ENCODE assay signal across 18 mouse cellular contexts in the genomic region with DNA sequence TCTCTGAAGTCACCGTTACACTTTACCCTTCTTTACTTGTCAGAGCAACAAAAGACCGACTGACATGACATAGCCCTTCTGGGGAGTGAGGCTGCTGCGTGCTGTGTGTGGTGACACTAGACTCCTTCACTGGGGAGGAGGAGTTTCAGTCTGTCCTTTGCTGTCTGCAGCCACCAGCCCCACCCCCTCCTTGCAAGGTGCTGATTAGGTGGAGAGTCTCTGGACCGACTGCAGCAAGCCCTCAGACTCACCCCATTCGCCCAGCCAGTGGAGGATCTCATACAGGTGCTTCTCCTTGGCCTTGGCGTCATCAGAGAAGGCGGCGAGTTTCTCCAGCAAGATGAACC. TPM values are rescaled to one million over a fixed set of nuclear protein-coding genes. Genes with fewer than 3 reads are reported as not detected.
A peak's percentile ranks its signal among the peaks of the same experiment; 100 is the strongest.
DNase-seq lines count a peak whose midpoint lies in the region; ATAC-seq and TF ChIP-seq lines count a peak whose summit lies in the region.
"Had no signal": no experiment of that assay in that cellular context is flagged by ENCODE, and none has a peak within 500 bp of the region (broad histone marks: within the 10 kb centered on the region; RNA-seq: fewer than 3 reads in every experiment).

No protein-coding gene starts in this region.

- no peak for TF ChIP-seq CTCF in kidney, adult 2 months (conservative IDR thresholded peaks at IDR 0.05; ENCODE audit: insufficient read depth, insufficient read length, low read depth, low read length)

- TF ChIP-seq POLR2A in kidney, adult 2 months (IDR thresholded peaks at IDR 0.05; ENCODE audit: low read depth, low read length), result no peak

- H3K9me3 ChIP-seq in kidney, embryonic 14.5 days (ENCODE audit: control insufficient read depth, low read length), result no peaks in the 10 kb centered on the region
- no peaks in the 10 kb centered on the region for H3K9me3 ChIP-seq in intestine, embryonic 15.5 days
- H3K9me3 ChIP-seq in liver, embryonic 15.5 days (replicated peaks), result no peaks in the 10 kb centered on the region
- H3K9me3 ChIP-seq in midbrain, embryonic 10.5 days (replicated peaks), result no peaks in the 10 kb centered on the region
- H3K9me3 ChIP-seq: hindbrain, embryonic 15.5 days; midbrain, embryonic 15.5 days; stomach, embryonic 15.5 days had no signal

- no peak for DNase-seq in kidney, adult 2 months
- peak; percentile 35 for DNase-seq in R1 (ENCODE audit: low read depth, low spot score)
- DNase-seq in cerebellum, adult 11-12 months, result no peak
- no peak for DNase-seq in midbrain, embryonic 10.5 days (ENCODE audit: low spot score)
- DNase-seq in spleen, postnatal 4 days (ENCODE audit: low spot score in 2 of 2), result no peak
- DNase-seq: cerebellum, postnatal 25 days; heart, postnatal 36 days; layer of hippocampus, postnatal 36 days; spleen, adult 18-20 months; thymus, postnatal 14 days had no signal

- WGBS in kidney, embryonic 14.5 days, result 48% methylated on average over 8 of the region's 8 CpGs
- WGBS in kidney, adult 2 months, result 71% methylated on average over 8 of the region's 8 CpGs
- 50% methylated on average over 8 of the region's 8 CpGs for WGBS in intestine, embryonic 15.5 days
- WGBS in liver, embryonic 15.5 days (ENCODE audit: insufficient replicate concordance), result 41% methylated on average over 8 of the region's 8 CpGs
- WGBS in midbrain, embryonic 10.5 days, result 60% methylated on average over 8 of the region's 8 CpGs

- H3K4me3 ChIP-seq in kidney, embryonic 14.5 days (ENCODE audit: low read length), result no peak overlapping the region
- H3K4me3 ChIP-seq in kidney, adult 2 months (ENCODE audit: insufficient read depth, low read depth, low read length), result no peak overlapping the region
- no peak overlapping the region for H3K4me3 ChIP-seq in intestine, embryonic 15.5 days (replicated peaks)
- H3K4me3 ChIP-seq in liver, embryonic 15.5 days (replicated peaks), result no peak overlapping the region
- H3K4me3 ChIP-seq in midbrain, embryonic 10.5 days, result no peak overlapping the region
- H3K4me3 ChIP-seq: hindbrain, embryonic 15.5 days; midbrain, embryonic 15.5 days; stomach, embryonic 15.5 days had no signal

- no peak overlapping the region for H3K9ac ChIP-seq in kidney, embryonic 14.5 days (ENCODE audit: low read depth, low read length)
- no peak overlapping the region for H3K9ac ChIP-seq in intestine, embryonic 15.5 days
- no peak overlapping the region for H3K9ac ChIP-seq in liver, embryonic 15.5 days
- H3K9ac ChIP-seq: hindbrain, embryonic 15.5 days; midbrain, embryonic 15.5 days; stomach, embryonic 15.5 days had no signal

- H3K27me3 ChIP-seq in kidney, embryonic 14.5 days (ENCODE audit: control insufficient read depth, insufficient read depth, low read length), result no peaks in the 10 kb centered on the region
- H3K27me3 ChIP-seq in kidney, adult 2 months (replicated peaks; ENCODE audit: control insufficient read depth, insufficient read depth, low read length), result no peaks in the 10 kb centered on the region
- H3K27me3 ChIP-seq in intestine, embryonic 15.5 days (replicated peaks), result no peaks in the 10 kb centered on the region
- H3K27me3 ChIP-seq in liver, embryonic 15.5 days, result peaks cover under 1% of the 10 kb centered on the region; the same call in 1 of the 2 replicates
- H3K27me3 ChIP-seq in midbrain, embryonic 10.5 days (ENCODE audit: low read depth, poor library complexity, severe bottlenecking), result no peaks in the 10 kb centered on the region
- H3K27me3 ChIP-seq: hindbrain, embryonic 15.5 days; midbrain, embryonic 15.5 days; stomach, embryonic 15.5 days had no signal

- peak; percentile 22; the same call in 1 of the 2 replicates for ATAC-seq in kidney, embryonic 14.5 days (ENCODE audit: low FRiP score, low TSS enrichment)
- peak; percentile 60 for ATAC-seq in intestine, embryonic 15.5 days
- peak; percentile 74 for ATAC-seq in liver, embryonic 15.5 days (ENCODE audit: insufficient read depth)
- ATAC-seq: forebrain, embryonic 16.5 days; midbrain, embryonic 15.5 days had no signal

- H3K4me1 ChIP-seq in kidney, embryonic 14.5 days (ENCODE audit: control insufficient read depth, insufficient read depth, low read length), result no peaks in the 10 kb centered on the region
- H3K4me1 ChIP-seq in kidney, adult 2 months (ENCODE audit: control insufficient read depth, insufficient read depth, low read length), result peaks cover 5% of the 10 kb centered on the region; the same call in 1 of the 2 replicates
- H3K4me1 ChIP-seq in intestine, embryonic 15.5 days (replicated peaks), result peaks cover 10% of the 10 kb centered on the region; the same call in 1 of the 2 replicates
- H3K4me1 ChIP-seq in liver, embryonic 15.5 days (replicated peaks), result peaks cover 20% of the 10 kb centered on the region
- H3K4me1 ChIP-seq in midbrain, embryonic 10.5 days, result peaks cover 9% of the 10 kb centered on the region
- H3K4me1 ChIP-seq: hindbrain, embryonic 15.5 days; midbrain, embryonic 15.5 days had no signal

- no peak overlapping the region for H3K4me2 ChIP-seq in kidney, embryonic 14.5 days (replicated peaks; ENCODE audit: low read depth, low read length)
- no peak overlapping the region; the same call in 1 of the 2 replicates for H3K4me2 ChIP-seq in intestine, embryonic 15.5 days (replicated peaks)
- H3K4me2 ChIP-seq in liver, embryonic 15.5 days, result peak overlapping the region; percentile 30; the same call in 1 of the 2 replicates
- H3K4me2 ChIP-seq: hindbrain, embryonic 15.5 days; midbrain, embryonic 15.5 days; stomach, embryonic 15.5 days had no signal

- H3K27ac ChIP-seq in kidney, embryonic 14.5 days (ENCODE audit: low read depth, low read length), result no peak overlapping the region
- no peak overlapping the region for H3K27ac ChIP-seq in kidney, adult 2 months (ENCODE audit: insufficient read depth, low read depth, low read length)
- H3K27ac ChIP-seq in intestine, embryonic 15.5 days, result no peak overlapping the region
- peak overlapping the region; percentile 24; the same call in 1 of the 2 replicates for H3K27ac ChIP-seq in liver, embryonic 15.5 days (replicated peaks)
- H3K27ac ChIP-seq in midbrain, embryonic 10.5 days (replicated peaks), result no peak overlapping the region
- H3K27ac ChIP-seq: hindbrain, embryonic 15.5 days; midbrain, embryonic 15.5 days; stomach, embryonic 15.5 days had no signal

- H3K36me3 ChIP-seq in kidney, embryonic 14.5 days (ENCODE audit: control insufficient read depth, insufficient read depth, low read length), result no peaks in the 10 kb centered on the region
- H3K36me3 ChIP-seq in kidney, adult 2 months (ENCODE audit: control insufficient read depth, insufficient read depth, low read length), result no peaks in the 10 kb centered on the region
- H3K36me3 ChIP-seq in intestine, embryonic 15.5 days, result no peaks in the 10 kb centered on the region
- no peaks in the 10 kb centered on the region for H3K36me3 ChIP-seq in liver, embryonic 15.5 days (replicated peaks)
- no peaks in the 10 kb centered on the region for H3K36me3 ChIP-seq in midbrain, embryonic 10.5 days
- H3K36me3 ChIP-seq: hindbrain, embryonic 15.5 days; midbrain, embryonic 15.5 days; stomach, embryonic 15.5 days had no signal

RNA-seq across cellular contexts. Expression of a gene that starts 9.7 kb away (rescaled TPM):
- 39.5 and 63.9 TPM in 2 replicates for polyA plus RNA-seq in kidney, embryonic 14.5 days (2014; fragmentation: Nextera tagmentation; extraction: Ambion mirVana)
- polyA plus RNA-seq in kidney, adult 2 months (2012; rRNA removed), result 48.0 and 59.4 TPM in 2 replicates
- 35.0 and 42.6 TPM in 2 replicates for polyA plus RNA-seq in intestine, embryonic 15.5 days (2015; fragmentation: Nextera tagmentation; extraction: Ambion mirVana)
- 6.6 and 8.8 TPM in 2 replicates for polyA plus RNA-seq in liver, embryonic 15.5 days (2015; fragmentation: Nextera tagmentation; extraction: Ambion mirVana)
- polyA plus RNA-seq in midbrain, embryonic 10.5 days (2016; fragmentation: Nextera tagmentation; extraction: Ambion mirVana), result 61.2 and 70.7 TPM in 2 replicates

RNA-seq across cellular contexts. Expression of a gene that starts 10.5 kb away (rescaled TPM):
- 0.07 and 0.22 TPM in 2 replicates for polyA plus RNA-seq in kidney, embryonic 14.5 days (2014; fragmentation: Nextera tagmentation; extraction: Ambion mirVana)
- polyA plus RNA-seq in kidney, adult 2 months (2012; rRNA removed), result 0.13 and 0.24 TPM in 2 replicates
- polyA plus RNA-seq in intestine, embryonic 15.5 days (2015; fragmentation: Nextera tagmentation; extraction: Ambion mirVana), result 0.18 TPM in 1 of 2 replicates, not detected in the other
- polyA plus RNA-seq in liver, embryonic 15.5 days (2015; fragmentation: Nextera tagmentation; extraction: Ambion mirVana), result not detected in 2 replicates
- 0.11 and 0.19 TPM in 2 replicates for polyA plus RNA-seq in midbrain, embryonic 10.5 days (2016; fragmentation: Nextera tagmentation; extraction: Ambion mirVana)
- polyA plus RNA-seq: liver, adult 2 months had no signal

RNA-seq across cellular contexts. Expression of a gene that starts 33.4 kb away (rescaled TPM):
- 180 and 182 TPM in 2 replicates for polyA plus RNA-seq in kidney, embryonic 14.5 days (2014; fragmentation: Nextera tagmentation; extraction: Ambion mirVana)
- polyA plus RNA-seq in kidney, adult 2 months (2012; rRNA removed), result 70.6 and 81.3 TPM in 2 replicates
- polyA plus RNA-seq in intestine, embryonic 15.5 days (2015; fragmentation: Nextera tagmentation; extraction: Ambion mirVana), result 119 and 121 TPM in 2 replicates
- polyA plus RNA-seq in liver, embryonic 15.5 days (2015; fragmentation: Nextera tagmentation; extraction: Ambion mirVana), result 42.8 and 46.2 TPM in 2 replicates
- polyA plus RNA-seq in midbrain, embryonic 10.5 days (2016; fragmentation: Nextera tagmentation; extraction: Ambion mirVana), result 202 and 215 TPM in 2 replicates

Comparison
In these comparisons a context has a peak if more than half of its experiments do, and no peak if none do; other contexts are left out.
1. ATAC-seq: peak in every context shown above with its lines; median percentile 74 in liver, embryonic 15.5 days; 60 in intestine, embryonic 15.5 days; 22 in kidney, embryonic 14.5 days.